Mouse (Mus musculus) layer of hippocampus, postnatal 14 days (tissue): ENCODE measurements around the gene Mdga1. TPM values are rescaled to one million over a fixed set of nuclear protein-coding genes. Genes with fewer than 3 reads are reported as not detected.

Source experiments
- DNase-seq, 2 experiments: peaks; one replicate each; pipeline ENCODE4 v3.0.0; 2021 to 2022; ENCODE audit warnings: low spot score in 2 of 2, mixed read lengths in 1 of 2
- total RNA-seq, 2 experiments: library from RNA; stranded (reverse); gene quantifications; 2 replicates each; pipeline ENCODE4 v1.2.3; 2021

Gene Mdga1
- total RNA-seq, 2 experiments from 2014 or later = 61.1 to 68.7 TPM

- no peak for DNase-seq
These were observed 44.0 kb downstream of the Mdga1 start for GRCm38 (mm10) chr17:29925608-29926606.

- DNase-seq = no peak
These were observed 49.8 kb downstream of the Mdga1 start for GRCm38 (mm10) chr17:29920089-29920488.

- DNase-seq = no peak
These were observed 50.4 kb downstream of the Mdga1 start for GRCm38 (mm10) chr17:29919552-29919920.

- DNase-seq = no peak
These were observed 50.9 kb downstream of the Mdga1 start for GRCm38 (mm10) chr17:29918791-29919551.

GRCm38 (mm10) chr17:29916968-29917367 lies 52.9 kb downstream of the Mdga1 start:
- DNase-seq = no peak

GRCm38 (mm10) chr17:29915820-29916219 lies 54.1 kb downstream of the Mdga1 start:
- DNase-seq = no peak

GRCm38 (mm10) chr17:29913301-29913965 lies 56.5 kb downstream of the Mdga1 start:
- DNase-seq = no peak

- DNase-seq = no peak
These were observed 57.2 kb downstream of the Mdga1 start for GRCm38 (mm10) chr17:29912733-29913132.

GRCm38 (mm10) chr17:29909031-29909430 lies 60.9 kb downstream of the Mdga1 start:
- DNase-seq = no peak

- DNase-seq = no peak
These were observed 65.2 kb downstream of the Mdga1 start for GRCm38 (mm10) chr17:29904694-29905093.

GRCm38 (mm10) chr17:29902406-29903155 lies 67.3 kb downstream of the Mdga1 start:
- no peak for DNase-seq

- DNase-seq = no peak
These were observed 69.6 kb downstream of the Mdga1 start for GRCm38 (mm10) chr17:29900289-29900688.

GRCm38 (mm10) chr17:29896181-29897054 lies 73.5 kb downstream of the Mdga1 start:
- DNase-seq = no peak

- DNase-seq = no peak
These were observed 74.3 kb downstream of the Mdga1 start for GRCm38 (mm10) chr17:29895566-29895965.

GRCm38 (mm10) chr17:29894965-29895364 lies 74.9 kb downstream of the Mdga1 start:
- no peak for DNase-seq

- peak in 1 of 2 experiments; percentile 63 for DNase-seq
These were observed 79.3 kb downstream of the Mdga1 start for GRCm38 (mm10) chr17:29890451-29891110.

GRCm38 (mm10) chr17:29888981-29889980 lies 80.6 kb downstream of the Mdga1 start:
- DNase-seq = peak; percentile 72
